Mouse (Mus musculus) small intestine, adult 2 months (tissue): ENCODE results near the gene Fgfr4.

Experiments used
- CTCF ChIP-seq: fragments of 200-500 bp; IDR thresholded peaks from 2 replicates; pipeline ENCODE4 v1.5.1; 2012; ENCODE audit warnings: low read depth, mild to moderate bottlenecking, control low read depth, inconsistent platforms, low read length, moderate library complexity, mixed read lengths; ENCODE audit not compliant: insufficient replicate concordance, insufficient read length; ENCODE audit errors: extremely low read depth
- POLR2A ChIP-seq: fragments of 200-500 bp; IDR thresholded peaks from 2 replicates; pipeline ENCODE4 v1.6.1; 2012; ENCODE audit warnings: low read depth, mild to moderate bottlenecking, control low read depth, inconsistent platforms, low read length, moderate library complexity

GRCm38 (mm10) chr13:55212361-55213137, 60.1 kb downstream of the Fgfr4 start:
- no peak for TF ChIP-seq CTCF
- TF ChIP-seq POLR2A: peak; percentile 23; the same call in 1 of the 2 replicates
